Mouse (Mus musculus): ENCODE data around the gene Insyn1.
A peak's percentile ranks its signal among the peaks of the same experiment; 100 is the strongest.

Insyn1 gene

GRCm38 (mm10) chr9:58487851-58488801 lies at the start of gene Insyn1:
Insyn1 (plus strand) TSS chr9:58488603.
- peak; percentile 3 for DNase-seq (ENCODE audit: low spot score)

GRCm38 (mm10) chr9:58438921-58439396 lies 49.4 kb upstream of the Insyn1 start:
- no peak for DNase-seq (ENCODE audit: low spot score)

GRCm38 (mm10) chr9:58440100-58440499 lies 48.3 kb upstream of the Insyn1 start:
- no peak for DNase-seq (ENCODE audit: low spot score)

GRCm38 (mm10) chr9:58440614-58441013 lies 47.8 kb upstream of the Insyn1 start:
- no peak for DNase-seq (ENCODE audit: low spot score)

GRCm38 (mm10) chr9:58441351-58442104 lies 46.9 kb upstream of the Insyn1 start:
- no peak for DNase-seq (ENCODE audit: low spot score)

- no peak for DNase-seq (ENCODE audit: low spot score)
Observed at GRCm38 (mm10) chr9:58442105-58443010, 46.0 kb upstream of the Insyn1 start.

- no peak for DNase-seq (ENCODE audit: low spot score)
Observed at GRCm38 (mm10) chr9:58443061-58443460, 45.3 kb upstream of the Insyn1 start.

GRCm38 (mm10) chr9:58446829-58447228 lies 41.6 kb upstream of the Insyn1 start:
- DNase-seq (ENCODE audit: low spot score): no peak

- DNase-seq (ENCODE audit: low spot score): no peak
Observed at GRCm38 (mm10) chr9:58447997-58448595, 40.3 kb upstream of the Insyn1 start.

GRCm38 (mm10) chr9:58449526-58449925 lies 38.9 kb upstream of the Insyn1 start:
- DNase-seq (ENCODE audit: low spot score): no peak

GRCm38 (mm10) chr9:58453791-58454378 lies 34.5 kb upstream of the Insyn1 start:
- DNase-seq (ENCODE audit: low spot score): no peak

GRCm38 (mm10) chr9:58454886-58455285 lies 33.5 kb upstream of the Insyn1 start:
- DNase-seq (ENCODE audit: low spot score): no peak

GRCm38 (mm10) chr9:58455798-58456197 lies 32.6 kb upstream of the Insyn1 start:
- no peak for DNase-seq (ENCODE audit: low spot score)

- no peak for DNase-seq (ENCODE audit: low spot score)
Observed at GRCm38 (mm10) chr9:58457481-58457955, 30.9 kb upstream of the Insyn1 start.

GRCm38 (mm10) chr9:58458341-58458740 lies 30.1 kb upstream of the Insyn1 start:
- peak; percentile 17 for DNase-seq (ENCODE audit: low spot score)

GRCm38 (mm10) chr9:58458856-58459553 lies 29.4 kb upstream of the Insyn1 start:
- DNase-seq (ENCODE audit: low spot score): no peak

- DNase-seq (ENCODE audit: low spot score): no peak
Observed at GRCm38 (mm10) chr9:58467345-58468025, 20.9 kb upstream of the Insyn1 start.

- DNase-seq (ENCODE audit: low spot score): no peak
Observed at GRCm38 (mm10) chr9:58470466-58470865, 17.9 kb upstream of the Insyn1 start.

GRCm38 (mm10) chr9:58473211-58473815 lies 15.1 kb upstream of the Insyn1 start:
- DNase-seq (ENCODE audit: low spot score): no peak
